Mouse (Mus musculus): Measurements from ENCODE around the gene Edc3. TPM values are rescaled to one million over a fixed set of nuclear protein-coding genes. Genes with fewer than 3 reads are reported as not detected.

Gene Edc3
- total RNA-seq, 2 experiments from 2014 or later, result 11.7 to 12.0 TPM

Other genes starting within 250 kb of the Edc3 start
- 10 to 100 TPM; 15.2 to 19.9 TPM for gene Scamp5, start 240.5 kb upstream of the Edc3 start, total RNA-seq (2021)
- 1 to 10 TPM; 1.8 to 3.6 TPM for gene Rpp25, start 204.5 kb upstream of the Edc3 start, total RNA-seq (2021)
- gene Cox5a, start 187.3 kb upstream of the Edc3 start, total RNA-seq (2021), result 1,000 to 10,000 TPM; 1,277 to 1,442 TPM
- 10 to 100 TPM; 19.6 to 23.4 TPM for gene Fam219b, start 171.0 kb upstream of the Edc3 start, total RNA-seq (2021)
- 10 to 100 TPM; 31.1 to 47.1 TPM for gene Mpi, start 155.8 kb upstream of the Edc3 start, total RNA-seq (2021)
- gene Scamp2, start 147.6 kb upstream of the Edc3 start, total RNA-seq (2021), result 10 to 100 TPM; 42.9 to 48.5 TPM
- gene Ulk3, start 119.1 kb upstream of the Edc3 start, total RNA-seq (2021), result 10 to 100 TPM in 1 of 2 experiments, 1 to 10 TPM in 1; 9.2 to 17.0 TPM
- gene Cplx3, start 102.3 kb upstream of the Edc3 start, total RNA-seq (2021), result not detected
- gene Lman1l, start 87.8 kb upstream of the Edc3 start, total RNA-seq (2021), result not detected
- gene Csk, start 54.9 kb upstream of the Edc3 start, total RNA-seq (2021), result 10 to 100 TPM; 61.5 to 63.7 TPM
- 10 to 100 TPM; 14.5 to 36.5 TPM for gene Cyp1a2, start 24.8 kb upstream of the Edc3 start, total RNA-seq (2021)
- gene Cyp1a1, start 20.6 kb upstream of the Edc3 start, total RNA-seq (2021), result under 1 TPM; 0.15 to 0.45 TPM
- gene Clk3, start 57.3 kb downstream of the Edc3 start, total RNA-seq (2021), result 10 to 100 TPM; 65.3 to 79.1 TPM
- 1 to 10 TPM; 3.3 to 4.4 TPM for gene Arid3b, start 128.3 kb downstream of the Edc3 start, total RNA-seq (2021)
- gene Ubl7, start 202.4 kb downstream of the Edc3 start, total RNA-seq (2021), result 10 to 100 TPM; 71.2 to 74.8 TPM
- 10 to 100 TPM; 18.0 to 19.8 TPM for gene Sema7a, start 231.6 kb downstream of the Edc3 start, total RNA-seq (2021)